Mouse (Mus musculus) hematopoietic stem cell, adult 5-6 weeks (primary cell): ENCODE data around the gene Trp53. TPM values are rescaled to one million over a fixed set of nuclear protein-coding genes. Genes with fewer than 3 reads are reported as not detected.

Experiments
- total RNA-seq: library from RNA; stranded (forward); fragments of 172-1452, 232-1000 nt; gene quantifications from 2 replicates; pipeline ENCODE4 v1.2.3, GENCODE M21; 2017

Trp53 gene
- total RNA-seq, 1 experiment from 2014 or later, result 96.6 TPM

Other genes starting within 250 kb of the Trp53 start
- gene Rnf227, start 239.9 kb upstream of the Trp53 start, total RNA-seq, result 10.7 and 14.6 TPM in 2 replicates
- gene Chd3, start 211.0 kb upstream of the Trp53 start, total RNA-seq, result 98.4 and 128 TPM in 2 replicates
- gene Naa38, start 184.9 kb upstream of the Trp53 start, total RNA-seq, result 93.2 and 152 TPM in 2 replicates
- gene Cyb5d1, start 184.7 kb upstream of the Trp53 start, total RNA-seq, result 59.7 and 69.7 TPM in 2 replicates
- gene Tmem88, start 182.1 kb upstream of the Trp53 start, total RNA-seq, result 0.74 and 1.5 TPM in 2 replicates
- 4.4 and 12.4 TPM in 2 replicates for gene Kdm6b, start 166.7 kb upstream of the Trp53 start, total RNA-seq
- gene Dnah2, start 31.2 kb upstream of the Trp53 start, total RNA-seq, result under 0.01 TPM in 1 of 2 replicates, not detected in the other
- 0.10 TPM in 1 of 2 replicates, not detected in the other for gene Efnb3, start 20.2 kb upstream of the Trp53 start, total RNA-seq
- 4.6 and 6.4 TPM in 2 replicates for gene Wrap53, start 104 bp upstream of the Trp53 start, total RNA-seq
- 1.0 and 7.6 TPM in 2 replicates for gene Atp1b2, start 25.6 kb downstream of the Trp53 start, total RNA-seq
- gene Shbg, start 37.5 kb downstream of the Trp53 start, total RNA-seq, result not detected in 2 replicates
- 1.4 TPM in 1 of 2 replicates, not detected in the other for gene Sat2, start 41.7 kb downstream of the Trp53 start, total RNA-seq
- 51.2 and 60.8 TPM in 2 replicates for gene Fxr2, start 52.6 kb downstream of the Trp53 start, total RNA-seq
- 1.5 TPM in 1 of 2 replicates, not detected in the other for gene Sox15, start 75.0 kb downstream of the Trp53 start, total RNA-seq
- gene Mpdu1, start 82.3 kb downstream of the Trp53 start, total RNA-seq, result 41.3 and 73.7 TPM in 2 replicates
- 11.4 and 16.7 TPM in 2 replicates for gene Cd68, start 85.8 kb downstream of the Trp53 start, total RNA-seq
- 838 and 888 TPM in 2 replicates for gene Eif4a1, start 92.1 kb downstream of the Trp53 start, total RNA-seq
- 99.1 and 105 TPM in 2 replicates for gene Senp3, start 101.7 kb downstream of the Trp53 start, total RNA-seq
- gene Tnfsf13, start 105.4 kb downstream of the Trp53 start, total RNA-seq, result 13.9 and 15.9 TPM in 2 replicates
- gene Tnfsf12, start 115.5 kb downstream of the Trp53 start, total RNA-seq, result 1.4 and 3.3 TPM in 2 replicates
- gene Tnfsfm13, start 115.7 kb downstream of the Trp53 start, total RNA-seq, result 1.5 and 2.9 TPM in 2 replicates
- 11.3 and 55.7 TPM in 2 replicates for gene Polr2a, start 178.3 kb downstream of the Trp53 start, total RNA-seq
- not detected in 2 replicates for gene Slc35g3, start 181.6 kb downstream of the Trp53 start, total RNA-seq
- gene Zbtb4, start 185.6 kb downstream of the Trp53 start, total RNA-seq, result 4.4 and 6.9 TPM in 2 replicates
- 11.4 and 21.2 TPM in 2 replicates for gene Chrnb1, start 215.6 kb downstream of the Trp53 start, total RNA-seq
- gene Fgf11, start 221.5 kb downstream of the Trp53 start, total RNA-seq, result 3.9 and 5.4 TPM in 2 replicates
- 0.30 and 1.0 TPM in 2 replicates for gene Tmem102, start 225.3 kb downstream of the Trp53 start, total RNA-seq
- not detected in 2 replicates for gene Gm39566, start 234.9 kb downstream of the Trp53 start, total RNA-seq
- not detected in 2 replicates for gene Spem2, start 238.1 kb downstream of the Trp53 start, total RNA-seq
- not detected in 2 replicates for gene Spem1, start 241.8 kb downstream of the Trp53 start, total RNA-seq